Mouse (Mus musculus): ENCODE measurements around the gene Eaf1. TPM values are rescaled to one million over a fixed set of nuclear protein-coding genes. Genes with fewer than 3 reads are reported as not detected.

Eaf1 gene
- polyA plus RNA-seq, 1 experiment from 2014 or later: 10.1 TPM

DNA sequence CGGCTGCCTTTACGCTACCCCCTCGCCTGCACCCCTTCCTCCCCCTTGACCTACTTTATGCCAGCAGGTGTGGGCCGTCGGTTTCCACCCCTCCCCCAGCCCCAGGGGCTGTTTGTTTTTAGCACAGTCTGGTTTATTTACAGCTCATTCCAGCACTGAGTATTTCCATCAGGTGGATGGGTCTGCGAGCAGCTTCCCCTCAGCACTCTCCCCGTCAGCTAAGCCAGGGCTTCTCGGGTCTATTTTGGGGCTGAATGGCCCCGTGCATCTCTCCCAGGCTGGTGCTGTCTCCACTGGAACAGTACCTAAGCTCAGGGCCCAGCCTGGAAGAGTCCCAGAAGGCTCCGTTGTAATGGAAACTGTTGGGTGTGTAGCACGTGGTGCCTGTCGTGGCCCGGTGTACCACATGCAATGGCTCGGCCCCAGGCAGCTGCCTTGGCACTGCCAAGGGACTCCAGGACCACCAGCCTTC lies 61.8 kb downstream of the Eaf1 start:
- Histone ChIP-seq H3K4me1 (replicated peaks) (peaks cover 31% of the 10 kb centered on the region), H3K27ac (no peak overlapping the region), H3K4me2 (no peak overlapping the region), H3K9ac (no peak overlapping the region), H3K27me3 (0 out of 2 replicates have a peak, but pooled peaks cover 8% of the 10 kb centered on the region), H3K36me3 (no peaks in the 10 kb centered on the region), H3K9me3 (replicated peaks) (no peaks in the 10 kb centered on the region), H3K4me3 (no peak overlapping the region)
- ATAC-seq (replicated peaks; ENCODE audit: insufficient number of reproducible peaks, insufficient read depth, low FRiP score, low read depth): no peak; the same call in 1 of the 2 replicates
- WGBS: 44% methylated on average over 14 of the region's 14 CpGs

DNA sequence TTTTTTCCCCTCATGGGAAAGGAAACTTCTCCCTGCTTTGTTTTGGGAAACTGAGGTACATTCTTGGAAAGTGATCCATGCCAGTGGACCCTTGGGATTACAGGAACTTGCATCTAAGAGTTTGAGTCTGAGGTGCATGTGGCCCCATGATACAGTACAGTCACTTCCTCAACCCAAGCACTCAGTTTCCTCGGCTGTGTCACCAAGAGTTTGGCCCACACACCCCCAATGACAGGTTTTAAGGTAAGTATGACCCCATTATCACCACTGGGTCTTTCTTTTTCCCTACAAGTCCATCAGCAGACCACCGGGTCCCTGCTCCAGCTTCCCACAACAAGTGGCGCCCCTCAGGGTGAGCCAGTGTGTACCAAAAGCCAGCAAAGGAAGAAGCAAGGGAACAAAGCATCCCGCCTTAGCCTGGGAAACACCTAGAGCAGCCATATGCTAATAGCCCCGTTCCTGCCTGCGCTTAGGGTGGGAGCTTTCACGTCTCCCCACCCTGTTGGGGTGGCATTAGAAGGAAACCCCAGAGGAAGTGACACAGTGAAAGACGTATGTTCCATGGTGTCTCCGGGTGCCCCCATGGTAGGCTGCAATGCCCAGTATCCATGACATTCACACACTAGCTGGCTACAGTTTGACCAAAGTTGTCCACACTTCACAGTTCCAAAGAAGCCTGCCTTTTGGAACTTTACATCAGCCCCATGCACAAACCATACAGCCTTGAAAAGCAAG lies 62.5 kb downstream of the Eaf1 start:
- Histone ChIP-seq H3K27me3 (0 out of 2 replicates have a peak, but pooled peaks cover 8% of the 10 kb centered on the region), H3K9me3 (replicated peaks) (no peaks in the 10 kb centered on the region), H3K4me2 (no peak overlapping the region), H3K4me1 (replicated peaks) (peaks cover 36% of the 10 kb centered on the region), H3K4me3 (no peak overlapping the region), H3K27ac (no peak overlapping the region), H3K9ac (no peak overlapping the region), H3K36me3 (no peaks in the 10 kb centered on the region)
- ATAC-seq (replicated peaks; ENCODE audit: insufficient number of reproducible peaks, insufficient read depth, low FRiP score, low read depth): no peak
- WGBS: 86% methylated on average over 9 of the region's 9 CpGs

DNA sequence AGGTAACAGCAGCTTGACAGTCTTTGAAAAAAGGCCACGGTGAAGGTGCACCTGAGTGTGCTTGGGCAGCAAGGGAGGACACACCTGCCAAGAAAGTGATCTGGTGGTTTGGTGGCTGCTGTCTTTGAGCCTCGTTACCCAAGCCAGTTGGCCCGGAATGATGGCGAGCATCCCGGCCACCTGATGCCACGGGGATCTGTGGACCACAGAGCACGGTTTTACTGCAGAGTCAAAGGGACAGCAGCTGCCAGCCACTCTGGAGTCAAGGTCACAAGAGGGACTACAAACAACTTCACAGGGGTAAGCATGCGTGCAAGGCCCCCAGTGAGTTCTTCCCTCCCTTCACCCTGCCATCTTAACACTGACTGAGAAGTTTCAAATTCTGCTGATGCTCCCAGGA lies 63.1 kb downstream of the Eaf1 start:
- 85% methylated on average over 8 of the region's 8 CpGs for WGBS
- no peak overlapping the region for H3K4me3 ChIP-seq
- H3K9me3 ChIP-seq (replicated peaks): no peaks in the 10 kb centered on the region
- H3K9ac ChIP-seq: no peak overlapping the region
- 0 out of 2 replicates have a peak, but pooled peaks cover 8% of the 10 kb centered on the region for H3K27me3 ChIP-seq
- no peak for ATAC-seq (replicated peaks; ENCODE audit: insufficient number of reproducible peaks, insufficient read depth, low FRiP score, low read depth)
- H3K4me2 ChIP-seq: no peak overlapping the region
- no peak overlapping the region for H3K27ac ChIP-seq
- H3K36me3 ChIP-seq: no peaks in the 10 kb centered on the region
- H3K4me1 ChIP-seq (replicated peaks): peaks cover 36% of the 10 kb centered on the region

DNA sequence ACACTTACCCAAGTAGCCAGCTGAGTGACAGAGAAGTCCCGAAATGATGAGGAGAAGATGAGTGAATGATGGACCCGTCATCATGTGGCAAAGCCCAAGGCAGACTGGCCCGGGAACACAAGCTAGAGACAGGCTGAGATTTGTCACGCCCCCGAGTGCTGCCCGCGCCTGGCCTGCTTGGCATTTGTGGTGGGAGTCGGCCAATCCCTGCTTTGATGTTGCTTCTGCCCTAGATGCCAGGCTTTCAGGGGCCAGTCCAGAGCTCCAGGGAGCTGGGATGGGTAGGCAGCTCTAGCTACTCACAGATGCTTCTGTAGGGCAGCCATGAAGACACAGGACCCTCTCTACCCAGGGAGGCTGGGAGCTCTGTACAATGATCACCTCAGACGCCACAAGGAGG lies 63.6 kb downstream of the Eaf1 start:
- ATAC-seq (replicated peaks; ENCODE audit: insufficient number of reproducible peaks, insufficient read depth, low FRiP score, low read depth): no peak
- H3K9me3 ChIP-seq (replicated peaks): no peaks in the 10 kb centered on the region
- H3K4me2 ChIP-seq: no peak overlapping the region
- WGBS: 62% methylated on average over 9 of the region's 9 CpGs
- 0 out of 2 replicates have a peak, but pooled peaks cover 8% of the 10 kb centered on the region for H3K27me3 ChIP-seq
- no peaks in the 10 kb centered on the region for H3K36me3 ChIP-seq
- no peak overlapping the region for H3K27ac ChIP-seq
- peaks cover 36% of the 10 kb centered on the region for H3K4me1 ChIP-seq (replicated peaks)
- no peak overlapping the region for H3K4me3 ChIP-seq
- no peak overlapping the region for H3K9ac ChIP-seq

DNA sequence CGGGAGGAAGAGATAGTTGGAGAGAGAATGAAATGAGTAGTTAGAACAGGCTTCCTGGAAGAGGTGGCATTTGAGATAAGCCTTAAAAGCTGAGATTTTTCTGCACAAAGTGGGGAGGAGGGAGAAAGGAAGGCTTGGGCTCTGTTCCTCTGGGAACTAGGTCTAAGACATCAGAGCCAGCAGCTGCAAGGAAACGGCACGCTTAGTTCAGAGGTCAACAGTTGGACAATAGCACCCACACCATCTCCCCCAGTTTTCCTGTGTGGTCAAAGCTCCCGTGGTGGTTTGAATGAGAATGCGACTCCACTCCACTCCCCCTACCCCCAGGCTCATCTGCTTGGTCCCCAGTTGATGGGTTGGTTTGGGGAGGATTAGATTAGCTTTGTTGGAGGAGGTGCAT lies 65.0 kb downstream of the Eaf1 start:
- Histone ChIP-seq H3K9ac (no peak overlapping the region), H3K4me1 (replicated peaks) (peaks cover 40% of the 10 kb centered on the region), H3K27me3 (0 out of 2 replicates have a peak, but pooled peaks cover 8% of the 10 kb centered on the region), H3K9me3 (replicated peaks) (no peaks in the 10 kb centered on the region), H3K36me3 (no peaks in the 10 kb centered on the region), H3K4me2 (no peak overlapping the region), H3K27ac (no peak overlapping the region), H3K4me3 (no peak overlapping the region)
- 56% methylated on average over 5 of the region's 5 CpGs for WGBS
- ATAC-seq (replicated peaks; ENCODE audit: insufficient number of reproducible peaks, insufficient read depth, low FRiP score, low read depth): no peak

Other genes starting within 250 kb of the Eaf1 start
- 7.9 and 8.3 TPM in 2 replicates for gene Phf7, start 243.1 kb upstream of the Eaf1 start, polyA plus RNA-seq (2015; fragmentation: Nextera tagmentation; extraction: Ambion mirVana)
- gene Bap1, start 242.9 kb upstream of the Eaf1 start, polyA plus RNA-seq (2015; fragmentation: Nextera tagmentation; extraction: Ambion mirVana): 43.2 and 59.0 TPM in 2 replicates
- 0.63 and 1.3 TPM in 2 replicates for gene Dnah1, start 170.5 kb upstream of the Eaf1 start, polyA plus RNA-seq (2015; fragmentation: Nextera tagmentation; extraction: Ambion mirVana)
- 35.0 and 41.0 TPM in 2 replicates for gene Capn7, start 157.8 kb upstream of the Eaf1 start, polyA plus RNA-seq (2015; fragmentation: Nextera tagmentation; extraction: Ambion mirVana)
- 21.4 and 28.4 TPM in 2 replicates for gene Sh3bp5, start 58.3 kb upstream of the Eaf1 start, polyA plus RNA-seq (2015; fragmentation: Nextera tagmentation; extraction: Ambion mirVana)
- gene Mettl6, start 641 bp downstream of the Eaf1 start, polyA plus RNA-seq (2015; fragmentation: Nextera tagmentation; extraction: Ambion mirVana): 34.1 and 38.4 TPM in 2 replicates
- 11.1 and 13.5 TPM in 2 replicates for gene Colq, start 96.9 kb downstream of the Eaf1 start, polyA plus RNA-seq (2015; fragmentation: Nextera tagmentation; extraction: Ambion mirVana)
- 2.6 TPM in 2 replicates for gene Gm49387, start 146.5 kb downstream of the Eaf1 start, polyA plus RNA-seq (2015; fragmentation: Nextera tagmentation; extraction: Ambion mirVana)
- gene Btd, start 146.6 kb downstream of the Eaf1 start, polyA plus RNA-seq (2015; fragmentation: Nextera tagmentation; extraction: Ambion mirVana): 20.4 and 23.5 TPM in 2 replicates
- 9.7 and 11.6 TPM in 2 replicates for gene Hacl1, start 146.9 kb downstream of the Eaf1 start, polyA plus RNA-seq (2015; fragmentation: Nextera tagmentation; extraction: Ambion mirVana)

All from heart, embryonic 15.5 days (tissue).